Mouse (Mus musculus) megakaryocyte, embryonic 14.5 days (primary cell): ENCODE measurements around the gene Nlrp4e. TPM values are rescaled to one million over a fixed set of nuclear protein-coding genes. Genes with fewer than 3 reads are reported as not detected.
"Not testable (repeated sequence)": the region's sequence is repeated elsewhere in the genome, so short reads cannot be mapped to it uniquely, and the experiment has no call there.

Source experiments
- H3K27me3 ChIP-seq: replicated peaks from 2 replicates; pipeline ENCODE3; 2012; ENCODE audit warnings: inconsistent platforms
- H3K36me3 ChIP-seq: replicated peaks from 2 replicates; pipeline ENCODE3; 2012; ENCODE audit warnings: low read length, inconsistent platforms, mixed read lengths
- H3K4me1 ChIP-seq: 2 replicates; pipeline ENCODE4 v1.6.1; 2012; ENCODE audit warnings: inconsistent platforms
- H3K4me3 ChIP-seq: replicated peaks from 2 replicates; pipeline ENCODE3; 2012; ENCODE audit warnings: moderate library complexity, mild to moderate bottlenecking, inconsistent platforms
- H3K9me3 ChIP-seq: 2 replicates; pipeline ENCODE4 v1.6.1; 2012; ENCODE audit warnings: inconsistent platforms
- FLI1 ChIP-seq: IDR thresholded peaks from 2 replicates; pipeline ENCODE4 v1.6.1; 2012; ENCODE audit warnings: low read length, inconsistent platforms, mixed read lengths
- GATA1 ChIP-seq: IDR thresholded peaks from 3 replicates; pipeline ENCODE4 v1.6.1; 2012; ENCODE audit warnings: mixed read lengths, low read length, inconsistent platforms, borderline replicate concordance
- polyA plus RNA-seq: library from polyadenylated mRNA; stranded (reverse); fragments of >175 nt; gene quantifications from 2 replicates; pipeline ENCODE4 v1.2.3, GENCODE M21; 2012; ENCODE audit warnings: low replicate concordance; ENCODE audit not compliant: insufficient read depth

Gene Nlrp4e
- polyA plus RNA-seq = not detected in 2 replicates

- not testable (repeated sequence) for H3K4me1 ChIP-seq, H3K27me3 ChIP-seq, H3K9me3 ChIP-seq, H3K4me3 ChIP-seq, H3K36me3 ChIP-seq
Observed at GRCm38 (mm10) chr7:23300892-23301291, at the start of gene Nlrp4e. Nlrp4e (plus strand) TSS chr7:23301192.

GRCm38 (mm10) chr7:23251582-23251981 lies 49.4 kb upstream of the Nlrp4e start, which contains the start of gene Vmn1r166:
Vmn1r166 (minus strand) TSS chr7:23251682.
- H3K27me3 ChIP-seq, H3K36me3 ChIP-seq, H3K9me3 ChIP-seq, H3K4me3 ChIP-seq, H3K4me1 ChIP-seq: not testable (repeated sequence)

- not testable (repeated sequence) for H3K4me3 ChIP-seq, H3K4me1 ChIP-seq, H3K9me3 ChIP-seq, H3K27me3 ChIP-seq, H3K36me3 ChIP-seq
Observed at GRCm38 (mm10) chr7:23278800-23279199, 22.2 kb upstream of the Nlrp4e start, which contains the start of gene Gm6902. Gm6902 (minus strand) TSS chr7:23278900.

- H3K4me3 ChIP-seq, H3K27me3 ChIP-seq, H3K36me3 ChIP-seq, H3K4me1 ChIP-seq: not testable (repeated sequence)
- peaks cover 24% of the 10 kb centered on the region for H3K9me3 ChIP-seq
Observed at GRCm38 (mm10) chr7:23358311-23358710, 57.3 kb downstream of the Nlrp4e start.

GRCm38 (mm10) chr7:23385589-23385988 lies 84.6 kb downstream of the Nlrp4e start, which contains the start of gene Nlrp5:
Nlrp5 (plus strand) TSS chr7:23385889.
- no peaks in the 10 kb centered on the region for H3K36me3 ChIP-seq
- H3K27me3 ChIP-seq = no peaks in the 10 kb centered on the region
- TF ChIP-seq GATA1 = no peak
- no peak for TF ChIP-seq FLI1
- H3K9me3 ChIP-seq = peaks cover 17% of the 10 kb centered on the region
- H3K4me3 ChIP-seq = no peak within 1 kb of the TSS
- no peaks in the 10 kb centered on the region for H3K4me1 ChIP-seq

Other genes starting within 250 kb of the Nlrp4e start
- gene Vmn1r163, start 245.7 kb upstream of the Nlrp4e start, polyA plus RNA-seq = not detected in 2 replicates
- not detected in 2 replicates for gene Gm8720, start 233.7 kb upstream of the Nlrp4e start, polyA plus RNA-seq
- not detected in 2 replicates for gene Gm10662, start 156.7 kb upstream of the Nlrp4e start, polyA plus RNA-seq
- gene Vmn1r165, start 83.9 kb upstream of the Nlrp4e start, polyA plus RNA-seq = not detected in 2 replicates
- gene Vmn1r166, start 49.5 kb upstream of the Nlrp4e start, polyA plus RNA-seq = not detected in 2 replicates
- gene Gm6902, start 22.3 kb upstream of the Nlrp4e start, polyA plus RNA-seq = not detected in 2 replicates
- not detected in 2 replicates for gene Nlrp5, start 84.7 kb downstream of the Nlrp4e start, polyA plus RNA-seq
- 0.62 TPM in 1 of 2 replicates, not detected in the other for gene Vmn1r167, start 206.0 kb downstream of the Nlrp4e start, polyA plus RNA-seq
- not detected in 2 replicates for gene Vmn1r168, start 238.5 kb downstream of the Nlrp4e start, polyA plus RNA-seq